Mouse (Mus musculus) G1E-ER4 (cell line): ENCODE results near the gene Cchcr1. TPM values are rescaled to one million over a fixed set of nuclear protein-coding genes. Genes with fewer than 3 reads are reported as not detected.

Experiments used
- GATA1 ChIP-seq: IDR thresholded peaks from one replicate; pipeline ENCODE4 v1.8.0; 2012; ENCODE audit warnings: low read length, inconsistent platforms
- polyA plus RNA-seq: library from polyadenylated mRNA; stranded (reverse); fragments of >175 nt; gene quantifications from 2 replicates; pipeline ENCODE4 v1.2.3, GENCODE M21; 2012

Gene Cchcr1
- polyA plus RNA-seq, 1 experiment = 24.7 TPM

DNA sequence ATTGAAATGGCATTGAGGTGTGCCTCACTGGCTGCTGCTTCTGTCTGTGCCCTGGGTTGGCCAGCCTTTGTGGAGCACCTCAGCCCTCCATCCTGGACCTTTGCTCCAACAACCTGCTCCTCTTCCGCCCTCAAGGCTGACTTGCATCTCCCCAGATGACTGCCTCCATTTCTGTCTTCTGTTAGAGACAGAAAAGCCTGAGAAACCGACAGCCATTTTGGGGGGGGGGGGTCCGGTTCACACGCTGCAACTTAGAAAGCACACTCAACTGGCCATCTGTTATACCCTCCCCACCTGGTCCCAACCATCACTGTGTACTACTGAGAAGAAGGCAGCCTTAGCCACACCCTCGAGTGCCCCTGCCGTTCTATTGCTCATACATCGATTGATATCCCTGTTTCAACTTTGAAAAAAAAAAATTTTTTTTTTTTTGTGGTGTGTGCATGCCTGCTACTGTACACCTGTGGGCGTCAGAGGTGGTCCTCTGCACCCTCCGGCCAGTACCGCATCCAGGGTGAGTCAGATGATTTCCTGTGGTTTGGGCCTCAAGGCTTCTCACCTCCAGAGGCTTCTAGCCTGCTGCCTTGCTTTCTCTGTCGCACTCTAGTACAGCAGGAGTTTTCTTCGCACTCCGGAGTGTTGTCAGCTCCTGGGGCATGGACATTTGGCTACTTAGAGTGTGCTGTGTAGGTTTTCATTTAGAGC lies 9.2 kb upstream of the Cchcr1 start:
- TF ChIP-seq GATA1 = no peak

DNA sequence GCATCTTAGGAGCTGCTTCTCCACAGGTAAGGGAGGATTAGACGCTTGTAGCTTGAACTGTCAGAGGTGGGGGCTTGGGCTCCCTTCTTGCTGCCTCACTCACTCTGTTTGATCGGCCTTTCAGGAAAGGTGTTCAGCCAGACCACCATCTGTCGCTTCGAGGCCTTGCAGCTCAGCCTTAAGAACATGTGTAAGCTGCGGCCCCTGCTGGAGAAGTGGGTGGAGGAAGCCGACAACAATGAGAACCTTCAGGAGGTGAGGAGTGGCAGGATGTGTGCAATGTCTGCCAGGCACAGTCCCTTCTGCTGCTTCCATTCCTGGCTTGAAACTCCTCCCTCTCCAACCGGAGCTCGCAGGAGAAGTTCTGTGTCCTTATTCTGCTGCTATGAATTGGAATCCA lies 7.6 kb upstream of the Cchcr1 start:
- TF ChIP-seq GATA1 = no peak

- no peak for TF ChIP-seq GATA1
Measured at GRCm38 (mm10) chr17:35512916-35513626, 3.8 kb upstream of the Cchcr1 start.

- no peak for TF ChIP-seq GATA1
Measured at GRCm38 (mm10) chr17:35513886-35514285, 3.0 kb upstream of the Cchcr1 start.

GRCm38 (mm10) chr17:35514756-35515155 lies 2.1 kb upstream of the Cchcr1 start:
- TF ChIP-seq GATA1 = no peak

DNA sequence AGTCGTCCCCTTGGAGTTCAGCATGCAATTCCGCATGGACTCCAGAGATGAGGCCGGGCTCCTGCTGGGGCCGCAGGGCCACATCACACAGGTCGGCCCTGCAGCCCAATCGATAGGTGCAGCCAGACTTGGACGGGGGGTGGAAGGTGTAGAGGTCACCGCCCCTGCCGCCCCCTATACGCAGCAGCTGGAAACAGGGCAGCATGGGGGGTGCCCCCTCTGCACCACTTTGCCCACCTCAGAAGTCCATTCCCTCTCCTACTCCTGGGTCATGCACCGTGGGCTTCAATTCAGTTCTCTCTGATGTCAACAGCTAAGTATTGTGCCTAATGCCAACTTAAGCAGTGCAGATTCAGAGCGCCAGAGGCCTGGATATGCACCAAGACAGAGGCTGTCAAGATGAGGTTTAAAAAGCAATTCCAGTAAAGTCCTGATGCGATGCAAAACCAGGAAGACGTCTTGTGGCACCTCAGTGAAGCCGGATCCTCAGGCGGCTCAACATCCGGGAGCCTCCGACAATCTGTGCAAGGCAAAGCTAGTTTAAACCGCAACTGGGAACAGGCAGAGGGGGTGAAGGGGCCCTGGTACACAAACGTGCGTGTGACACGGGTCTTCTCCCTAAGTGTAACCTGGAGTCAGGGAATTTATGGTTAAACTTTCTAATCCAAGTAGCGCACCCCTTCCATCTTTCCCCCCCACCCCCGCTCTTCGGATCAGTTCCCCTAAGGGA lies 824 bp upstream of the Cchcr1 start:
- no peak for TF ChIP-seq GATA1

DNA sequence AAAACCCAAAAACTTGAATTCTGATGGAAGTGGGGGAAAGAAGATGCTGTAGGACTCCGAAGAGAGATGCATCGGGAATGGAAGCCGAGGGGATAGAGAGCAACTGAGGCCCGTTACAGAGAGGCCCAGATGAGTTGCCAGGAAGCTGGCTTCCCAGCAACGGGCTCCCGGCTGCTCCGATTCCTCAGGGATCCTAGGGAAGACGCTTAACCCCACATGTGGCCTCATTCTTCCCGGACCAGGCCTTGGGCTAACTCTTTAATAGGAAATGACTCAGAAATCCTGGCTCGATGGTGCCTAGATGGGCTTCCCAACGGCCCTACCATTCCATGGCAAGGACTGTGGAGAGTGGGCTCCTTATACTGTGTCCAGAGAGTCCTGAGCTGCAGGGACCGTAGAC lies 626 bp downstream of the Cchcr1 start:
- no peak for TF ChIP-seq GATA1

DNA sequence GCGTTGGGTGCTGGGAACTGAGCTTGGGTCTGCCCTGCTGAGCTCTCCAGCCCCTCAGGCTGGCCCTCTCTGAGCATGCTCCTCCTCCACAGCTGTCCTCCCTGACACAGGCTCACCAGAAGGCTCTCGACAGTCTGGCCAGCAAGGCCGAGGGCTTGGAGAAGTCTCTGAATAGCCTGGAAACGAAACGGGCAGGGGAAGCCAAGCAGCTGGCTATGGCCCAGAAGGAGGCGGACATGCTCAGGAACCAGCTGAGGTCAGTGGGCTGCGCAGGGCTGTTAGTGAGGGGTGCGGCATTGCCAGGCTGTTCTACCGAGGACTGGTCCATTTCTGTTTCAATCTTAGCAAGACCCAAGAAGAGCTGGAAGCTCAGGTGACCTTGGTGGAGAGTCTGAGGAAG lies 7.5 kb downstream of the Cchcr1 start:
- TF ChIP-seq GATA1 = no peak

DNA sequence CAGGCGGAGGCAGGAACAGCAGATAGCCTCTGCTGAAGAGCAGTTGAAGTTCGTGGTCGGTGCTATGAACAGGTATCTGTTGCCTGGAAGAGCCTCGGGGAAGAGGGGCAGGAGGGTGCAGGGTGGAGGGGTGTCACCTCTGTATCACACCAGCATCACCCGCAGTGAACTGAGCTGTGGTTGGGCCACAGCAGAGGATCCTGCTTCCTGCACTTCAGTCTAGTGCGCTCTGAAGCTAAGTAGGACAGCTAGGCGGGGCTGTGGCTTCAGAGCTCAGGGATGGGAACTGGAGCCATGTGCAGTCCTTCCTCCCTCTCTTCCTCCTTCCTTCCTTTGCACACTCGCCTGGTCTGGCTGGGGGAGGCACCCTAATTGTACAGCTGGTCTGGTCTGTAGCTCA lies 9.7 kb downstream of the Cchcr1 start:
- TF ChIP-seq GATA1 = no peak

DNA sequence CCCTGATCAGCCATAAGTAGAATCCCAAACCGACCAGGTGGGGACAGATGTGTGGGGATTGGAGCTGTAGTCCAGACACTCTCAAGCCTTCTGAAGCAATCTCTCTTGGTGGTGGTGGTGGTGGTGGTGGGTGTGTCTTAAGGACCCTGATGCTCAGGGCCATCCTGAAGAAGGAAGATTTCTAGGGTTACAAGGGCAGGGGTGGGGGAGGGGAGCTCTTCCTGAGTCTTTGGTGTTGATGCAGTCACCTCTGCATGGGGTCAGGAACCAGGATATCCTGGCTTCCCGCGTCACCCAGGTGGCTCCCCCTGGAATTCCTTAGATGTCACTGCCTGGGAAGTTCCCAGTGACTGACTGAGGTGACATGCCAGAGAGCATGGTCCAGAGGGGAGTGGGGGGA lies 15.5 kb downstream of the Cchcr1 start:
- TF ChIP-seq GATA1 = no peak

GRCm38 (mm10) chr17:35532901-35533300 lies 16.0 kb downstream of the Cchcr1 start, which contains the start of gene Psors1c2:
Psors1c2 (plus strand) TSS chr17:35533201.
- no peak for TF ChIP-seq GATA1

DNA sequence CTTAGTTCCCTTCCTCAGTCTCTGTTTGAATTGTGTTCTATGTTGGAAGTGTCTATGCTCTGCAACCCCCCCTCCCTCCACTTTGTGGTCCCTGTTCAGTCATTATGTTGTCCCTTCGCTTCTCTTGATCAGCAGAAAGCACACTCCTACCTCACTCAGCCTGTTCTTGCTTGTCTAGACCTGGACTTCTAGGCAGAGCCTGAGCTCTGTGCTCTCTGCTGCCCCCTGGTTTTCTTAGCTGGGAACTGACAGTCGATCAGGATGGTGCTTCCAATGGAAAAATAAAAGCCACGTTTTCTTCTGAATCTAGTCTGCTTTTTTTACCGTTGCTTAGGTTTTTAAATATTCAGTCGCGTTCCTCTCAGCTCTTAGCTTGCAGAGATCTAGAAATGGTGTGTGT lies 17.4 kb downstream of the Cchcr1 start:
- no peak for TF ChIP-seq GATA1

DNA sequence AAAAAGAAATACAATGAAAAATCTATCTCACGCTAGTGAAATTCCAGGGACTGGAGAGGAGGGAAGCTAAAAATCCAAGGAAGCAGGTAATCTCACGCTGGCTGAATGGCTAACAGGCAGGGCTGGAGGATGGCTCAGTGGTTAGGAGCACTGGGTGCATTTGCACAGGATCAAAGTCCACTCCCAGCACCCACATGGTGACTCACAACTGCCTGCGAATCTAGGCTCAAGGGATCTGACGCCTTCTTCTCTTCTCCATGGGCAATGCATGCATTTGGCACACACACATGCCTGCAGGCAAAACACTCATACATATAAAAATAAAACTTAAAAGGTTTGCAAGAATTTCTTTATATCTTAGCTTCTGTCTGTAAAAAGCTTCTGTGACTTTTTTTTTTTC lies 20.5 kb downstream of the Cchcr1 start:
- TF ChIP-seq GATA1 = no peak

DNA sequence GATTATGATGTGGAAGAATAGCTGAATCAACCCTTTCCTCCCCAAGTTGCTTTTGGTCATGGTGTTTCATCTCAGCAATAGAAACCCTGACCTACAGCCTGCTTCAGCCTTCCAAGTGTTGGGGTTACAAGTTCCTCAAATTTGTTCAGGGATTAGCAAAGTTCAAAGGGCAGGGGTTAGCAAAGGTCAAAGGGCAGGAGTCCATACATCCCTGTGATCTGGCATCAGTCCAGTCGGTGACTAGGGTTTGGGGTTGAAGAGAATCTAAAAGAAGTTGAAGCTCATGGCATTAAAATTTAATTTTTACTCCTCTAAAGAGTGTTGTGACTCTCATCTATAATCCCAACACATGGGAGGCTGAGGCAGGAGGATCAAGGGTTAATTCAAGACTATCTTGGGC lies 21.6 kb downstream of the Cchcr1 start:
- TF ChIP-seq GATA1 = no peak

DNA sequence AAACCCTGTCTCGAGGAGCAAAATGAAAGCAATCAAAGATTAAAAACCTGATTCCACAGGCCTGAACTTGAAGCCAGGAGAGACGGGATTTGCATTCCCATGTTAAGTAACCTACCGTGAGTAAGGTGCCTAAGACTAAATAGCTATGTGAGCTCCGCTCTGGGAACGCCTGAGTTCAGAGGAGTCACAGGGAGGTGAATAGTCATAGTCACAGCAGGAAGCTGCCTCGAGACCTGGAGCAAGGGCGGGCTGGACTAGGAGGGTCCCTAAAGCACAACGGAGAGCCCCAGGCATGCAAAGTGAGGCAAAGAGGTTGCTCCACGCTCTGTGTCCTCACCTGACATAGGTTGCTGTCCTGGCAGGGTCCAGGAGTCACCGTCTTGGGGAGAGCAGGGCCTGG lies 22.6 kb downstream of the Cchcr1 start:
- TF ChIP-seq GATA1 = no peak

GRCm38 (mm10) chr17:35542761-35543411 lies 26.0 kb downstream of the Cchcr1 start:
- TF ChIP-seq GATA1 = no peak
